Mouse (Mus musculus): Measurements from ENCODE around the gene Abcf1.
"Not testable (repeated sequence)": the region's sequence is repeated elsewhere in the genome, so short reads cannot be mapped to it uniquely, and the experiment has no call there.

The Abcf1 gene

GRCm38 (mm10) chr17:35978811-35979400 lies 9.3 kb upstream of the Abcf1 start:
- DNase-seq (ENCODE audit: low spot score) = no peak

- DNase-seq (ENCODE audit: low spot score) = no peak
Measured at GRCm38 (mm10) chr17:35972131-35972530, 2.6 kb upstream of the Abcf1 start.

- no peak for DNase-seq (ENCODE audit: low spot score)
Measured at GRCm38 (mm10) chr17:35967621-35968020, 1.9 kb downstream of the Abcf1 start.

GRCm38 (mm10) chr17:35963279-35963678 lies 6.3 kb downstream of the Abcf1 start:
- DNase-seq (ENCODE audit: low spot score) = no peak

GRCm38 (mm10) chr17:35958533-35959223 lies 10.9 kb downstream of the Abcf1 start:
- no peak for DNase-seq (ENCODE audit: low spot score)

GRCm38 (mm10) chr17:35954665-35955064 lies 14.9 kb downstream of the Abcf1 start:
- no peak for DNase-seq (ENCODE audit: low spot score)

- not testable (repeated sequence) for DNase-seq (ENCODE audit: low spot score)
Measured at GRCm38 (mm10) chr17:35952559-35952958, 17.0 kb downstream of the Abcf1 start.

GRCm38 (mm10) chr17:35950946-35951345 lies 18.6 kb downstream of the Abcf1 start:
- not testable (repeated sequence) for DNase-seq (ENCODE audit: low spot score)

- no peak for DNase-seq (ENCODE audit: low spot score)
Measured at GRCm38 (mm10) chr17:35939941-35940340, 29.6 kb downstream of the Abcf1 start.

- no peak for DNase-seq (ENCODE audit: low spot score)
Measured at GRCm38 (mm10) chr17:35939108-35939507, 30.5 kb downstream of the Abcf1 start.

- DNase-seq (ENCODE audit: low spot score) = no peak
Measured at GRCm38 (mm10) chr17:35937700-35938348, 31.7 kb downstream of the Abcf1 start.

- DNase-seq (ENCODE audit: low spot score) = not testable (repeated sequence)
Measured at GRCm38 (mm10) chr17:35935763-35936162, 33.8 kb downstream of the Abcf1 start.

- DNase-seq (ENCODE audit: low spot score) = no peak
Measured at GRCm38 (mm10) chr17:35932608-35933007, 37.0 kb downstream of the Abcf1 start.

GRCm38 (mm10) chr17:35930627-35931026 lies 38.9 kb downstream of the Abcf1 start:
- no peak for DNase-seq (ENCODE audit: low spot score)

GRCm38 (mm10) chr17:35929534-35929933 lies 40.0 kb downstream of the Abcf1 start:
- DNase-seq (ENCODE audit: low spot score) = no peak

- DNase-seq (ENCODE audit: low spot score) = no peak
Measured at GRCm38 (mm10) chr17:35927471-35927870, 42.1 kb downstream of the Abcf1 start.

GRCm38 (mm10) chr17:35923281-35923680 lies 46.3 kb downstream of the Abcf1 start:
- no peak for DNase-seq (ENCODE audit: low spot score)

GRCm38 (mm10) chr17:35922566-35922965 lies 47.0 kb downstream of the Abcf1 start:
- no peak for DNase-seq (ENCODE audit: low spot score)

GRCm38 (mm10) chr17:35921710-35922109 lies 47.9 kb downstream of the Abcf1 start:
- DNase-seq (ENCODE audit: low spot score) = no peak

- no peak for DNase-seq (ENCODE audit: low spot score)
Measured at GRCm38 (mm10) chr17:35920862-35921562, 48.5 kb downstream of the Abcf1 start.

GRCm38 (mm10) chr17:35920384-35920783 lies 49.2 kb downstream of the Abcf1 start:
- DNase-seq (ENCODE audit: low spot score) = no peak

GRCm38 (mm10) chr17:35919864-35920301 lies 49.7 kb downstream of the Abcf1 start:
- no peak for DNase-seq (ENCODE audit: low spot score)
